Mouse (Mus musculus): Measurements from ENCODE around the gene Rsph9.

DNA sequence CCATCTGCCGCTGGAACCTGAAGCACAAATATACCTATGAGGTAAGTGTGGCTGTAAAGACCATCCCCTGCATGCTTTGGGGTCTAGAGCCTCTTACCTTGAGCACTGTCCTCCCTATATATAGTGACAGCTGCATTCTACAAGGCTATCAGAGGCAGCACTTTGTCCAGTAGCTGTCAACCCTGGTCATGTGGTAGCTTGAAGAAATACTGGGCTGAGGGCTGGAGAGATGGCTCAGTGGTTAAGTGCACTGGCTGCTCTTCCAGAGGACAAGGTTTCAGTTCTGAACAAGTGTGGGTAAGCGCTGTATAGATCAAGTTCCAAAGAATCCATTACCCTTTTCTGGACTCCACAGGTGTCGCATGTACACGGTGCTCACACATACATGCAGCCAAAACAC is 21.2 kb downstream of the Rsph9 start:
- TF ChIP-seq POLR2A (IDR thresholded peaks at IDR 0.05; ENCODE audit: low read depth, low read length), result no peak
- TF ChIP-seq CTCF (conservative IDR thresholded peaks at IDR 0.05; ENCODE audit: insufficient read depth, insufficient read length, low read depth, low read length), result no peak

Measured in kidney, adult 2 months (tissue).